32 mouse cellular contexts compared by ENCODE assay signal in genomic region chr12:84137131-84137530, GRCm38 (mm10). TPM values are rescaled to one million over a fixed set of nuclear protein-coding genes. Genes with fewer than 3 reads are reported as not detected.
"Had no signal": no experiment of that assay in that cellular context is flagged by ENCODE, and none has a peak within 500 bp of the region (broad histone marks: within the 10 kb centered on the region; RNA-seq: fewer than 3 reads in every experiment).

No protein-coding gene starts in this region.

- H3K36me3 ChIP-seq: liver, embryonic 12.5 days; liver, embryonic 13.5 days; liver, embryonic 15.5 days had no signal

- H3K27me3 ChIP-seq: limb, embryonic 12.5 days; limb, embryonic 13.5 days; limb, embryonic 15.5 days; liver, embryonic 12.5 days; liver, embryonic 13.5 days; liver, embryonic 15.5 days; lung, embryonic 15.5 days; megakaryocyte, embryonic 14.5 days; midbrain, embryonic 12.5 days; midbrain, embryonic 13.5 days; neural tube, embryonic 12.5 days had no signal

- ATAC-seq: liver, embryonic 12.5 days; liver, postnatal 0 days; lung, postnatal 0 days; midbrain, embryonic 13.5 days; midbrain, embryonic 16.5 days had no signal

- H3K27ac ChIP-seq: left cerebral cortex, adult 2 months; limb, embryonic 10.5 days; limb, embryonic 12.5 days; limb, embryonic 13.5 days; limb, embryonic 15.5 days; liver, embryonic 12.5 days; liver, embryonic 13.5 days; liver, embryonic 14.5 days; liver, embryonic 15.5 days; lung, embryonic 15.5 days; macrophage; midbrain, embryonic 10.5 days; midbrain, embryonic 12.5 days; midbrain, embryonic 13.5 days; neural tube, embryonic 12.5 days had no signal

- DNase-seq: left cerebral cortex, postnatal 4 days; liver; liver, embryonic 13.5 days; liver, postnatal 0 days; lung, adult 18-20 months; lung, adult 2 months; lung, embryonic 14.5 days; lung, postnatal 10 days; lung, postnatal 14 days; lung, postnatal 36 days; lung, postnatal 4 days; midbrain, embryonic 14.5 days had no signal

- H3K9ac ChIP-seq: limb, embryonic 12.5 days; limb, embryonic 13.5 days; limb, embryonic 15.5 days; liver, embryonic 12.5 days; liver, embryonic 13.5 days; liver, embryonic 14.5 days; liver, embryonic 15.5 days; liver, postnatal 0 days; lung, embryonic 14.5 days; lung, embryonic 15.5 days; midbrain, embryonic 12.5 days; midbrain, embryonic 13.5 days; neural tube, embryonic 12.5 days had no signal

- H3K4me1 ChIP-seq: limb, embryonic 10.5 days; limb, embryonic 12.5 days; limb, embryonic 13.5 days; limb, embryonic 15.5 days; liver, embryonic 12.5 days; liver, embryonic 13.5 days; liver, embryonic 15.5 days; lung, embryonic 15.5 days; midbrain, embryonic 12.5 days; midbrain, embryonic 13.5 days; neural tube, embryonic 12.5 days had no signal

- H3K4me2 ChIP-seq: limb, embryonic 12.5 days; limb, embryonic 13.5 days; limb, embryonic 15.5 days; liver, embryonic 11.5 days; liver, embryonic 12.5 days; liver, embryonic 13.5 days; liver, embryonic 15.5 days; lung, embryonic 14.5 days; lung, embryonic 15.5 days; midbrain, embryonic 12.5 days; midbrain, embryonic 13.5 days; neural tube, embryonic 12.5 days had no signal

- H3K9me3 ChIP-seq: limb, embryonic 10.5 days; limb, embryonic 12.5 days; limb, embryonic 13.5 days; limb, embryonic 15.5 days; liver, embryonic 12.5 days; liver, embryonic 13.5 days; liver, embryonic 15.5 days; lung, embryonic 15.5 days; megakaryocyte, embryonic 14.5 days; midbrain, embryonic 10.5 days; midbrain, embryonic 12.5 days; midbrain, embryonic 13.5 days; neural tube, embryonic 12.5 days had no signal

- H3K4me3 ChIP-seq: left cerebral cortex, adult 2 months; limb, embryonic 10.5 days; limb, embryonic 12.5 days; limb, embryonic 13.5 days; limb, embryonic 15.5 days; liver, embryonic 12.5 days; liver, embryonic 13.5 days; liver, embryonic 15.5 days; lung, embryonic 15.5 days; megakaryocyte, embryonic 14.5 days; midbrain, embryonic 10.5 days; midbrain, embryonic 12.5 days; midbrain, embryonic 13.5 days; myocyte; neural tube, embryonic 12.5 days had no signal

RNA-seq across cellular contexts. Expression of gene Pnma1, which starts 11.2 kb away (rescaled TPM):
- polyA plus RNA-seq: liver, adult 2 months had no signal
